Mouse (Mus musculus) lung, postnatal 25 days (tissue): ENCODE results near the gene Gna15.
A peak's percentile ranks its signal among the peaks of the same experiment; 100 is the strongest.

Experiments
- DNase-seq: peaks from one replicate; pipeline ENCODE4 v3.0.0; 2022; ENCODE audit warnings: low spot score

The Gna15 gene

GRCm38 (mm10) chr10:81553807-81554755, 30.1 kb upstream of the Gna15 start:
- DNase-seq, result no peak

GRCm38 (mm10) chr10:81553232-81553631, 29.2 kb upstream of the Gna15 start:
- DNase-seq, result no peak

- peak; percentile 91 for DNase-seq
Measured at GRCm38 (mm10) chr10:81551597-81552102, 27.6 kb upstream of the Gna15 start.

GRCm38 (mm10) chr10:81550257-81550656, 26.2 kb upstream of the Gna15 start:
- peak; percentile 71 for DNase-seq

- DNase-seq, result no peak
Measured at GRCm38 (mm10) chr10:81548944-81549343, 24.9 kb upstream of the Gna15 start.

GRCm38 (mm10) chr10:81546788-81547571, 23.0 kb upstream of the Gna15 start:
- DNase-seq, result no peak

GRCm38 (mm10) chr10:81546332-81546731, 22.3 kb upstream of the Gna15 start:
- no peak for DNase-seq

- DNase-seq, result peak; percentile 99
Measured at GRCm38 (mm10) chr10:81545161-81545747, 21.2 kb upstream of the Gna15 start, which contains the start of gene Gna11. Gene Gna11 (minus strand): TSS chr10:81545190.

GRCm38 (mm10) chr10:81544296-81545160, 20.5 kb upstream of the Gna15 start:
- no peak for DNase-seq

- DNase-seq, result no peak
Measured at GRCm38 (mm10) chr10:81543633-81544032, 19.6 kb upstream of the Gna15 start.

- DNase-seq, result no peak
Measured at GRCm38 (mm10) chr10:81542727-81543460, 18.9 kb upstream of the Gna15 start.

- peak; percentile 71 for DNase-seq
Measured at GRCm38 (mm10) chr10:81541803-81542202, 17.8 kb upstream of the Gna15 start.

- DNase-seq, result no peak
Measured at GRCm38 (mm10) chr10:81541363-81541762, 17.3 kb upstream of the Gna15 start.

GRCm38 (mm10) chr10:81538321-81539048, 14.5 kb upstream of the Gna15 start:
- no peak for DNase-seq

GRCm38 (mm10) chr10:81537429-81537828, 13.4 kb upstream of the Gna15 start:
- no peak for DNase-seq

GRCm38 (mm10) chr10:81536734-81537133, 12.7 kb upstream of the Gna15 start:
- no peak for DNase-seq

- no peak for DNase-seq
Measured at GRCm38 (mm10) chr10:81534826-81535225, 10.8 kb upstream of the Gna15 start.

- peak; percentile 87 for DNase-seq
Measured at GRCm38 (mm10) chr10:81526779-81527178, 2.8 kb upstream of the Gna15 start.

GRCm38 (mm10) chr10:81525017-81525694, 1.1 kb upstream of the Gna15 start:
- no peak for DNase-seq
